Mouse (Mus musculus): ENCODE measurements around the gene Trim3. TPM values are rescaled to one million over a fixed set of nuclear protein-coding genes. Genes with fewer than 3 reads are reported as not detected.

Gene Trim3
- total and polyA plus RNA-seq, 3 experiments, result 2.2 to 4.7 (median 3.5) TPM

- DNase-seq (ENCODE audit: extremely low read depth), result no peak
- Histone ChIP-seq H3K4me3 (replicated peaks in 1 of 3; ENCODE audit: low read depth in 2 of 3, low read length in 2 of 3, poor library complexity in 1 of 3) (peak within 1 kb of the TSS; percentile 46 to 80 (median 59)), H3K27ac (ENCODE audit: insufficient read depth, low read depth) (no peak within 1 kb of the TSS), H3K4me2 (ENCODE audit: insufficient read depth, low read depth, poor library complexity, severe bottlenecking) (peak within 1 kb of the TSS; percentile 92), H3K27me3 (replicated peaks) (peaks cover 54% of the 10 kb centered on the region), H3K9me3 (replicated peaks; ENCODE audit: low read length) (peaks cover 7% of the 10 kb centered on the region), H3K79me2 (replicated peaks; ENCODE audit: control insufficient read depth, extremely low read depth, insufficient read depth, poor library complexity, severe bottlenecking) (no peaks in the 10 kb centered on the region), H3K36me3 (replicated peaks in 1 of 2; ENCODE audit: control insufficient read depth in 1 of 2, insufficient read depth in 1 of 2, low read length in 1 of 2) (no peaks in the 10 kb centered on the region), H3K4me1 (ENCODE audit: control insufficient read depth in 1 of 2, insufficient read depth in 2 of 2) (peaks cover 0 to 11% of the 10 kb centered on the region in 2 experiments; a peak in 2 of 4 replicates), H3K9ac (ENCODE audit: insufficient read depth, low read depth) (peak within 1 kb of the TSS; percentile 4; the same call in 1 of the 2 replicates)
- dilution Hi-C loops (cut with MboI; ENCODE audit: extremely low pct_ligation_motif_present, extremely low pct_unique_long_range_greater_than_20kb, low sequenced_read_pairs), result no loop called here
- in situ Hi-C loops (cut with MboI; ENCODE audit: low pct_ligation_motif_present, low pct_unique_long_range_greater_than_20kb, low sequenced_read_pairs), result no loop called here
- TF ChIP-seq CHD2 (IDR thresholded peaks at IDR 0.05; ENCODE audit: low read length), result 0 out of 2 replicates have a peak, but pooled peaks have one; percentile 26
- TF ChIP-seq ZMIZ1 (IDR thresholded peaks at IDR 0.05; ENCODE audit: low read depth, low read length), result no peak
- 0 out of 2 replicates have a peak, but pooled peaks have one; percentile 31 for TF ChIP-seq MAZ (IDR thresholded peaks at IDR 0.05; ENCODE audit: low read depth, low read length)
- TF ChIP-seq MAX (IDR thresholded peaks at IDR 0.05; ENCODE audit: low read length), result no peak
- no peak for TF ChIP-seq POLR2AphosphoS2 (IDR thresholded peaks at IDR 0.05; ENCODE audit: low read depth, low read length)
- no peak for TF ChIP-seq ZNF384 (IDR thresholded peaks at IDR 0.05; ENCODE audit: low read depth, low read length)
- TF ChIP-seq KAT2A (IDR thresholded peaks at IDR 0.05; ENCODE audit: insufficient replicate concordance, low read length), result no peak
- no peak for TF ChIP-seq RAD21 (IDR thresholded peaks at IDR 0.05; ENCODE audit: low read depth, low read length)
Observed at GRCm38 (mm10) chr7:105581094-105581703, 52.2 kb downstream of the Trim3 start, which contains the start of gene Apbb1. Apbb1 (minus strand) TSS chr7:105581653.

GRCm38 (mm10) chr7:105580627-105581089, 52.7 kb downstream of the Trim3 start:
- no peaks in the 10 kb centered on the region for H3K79me2 ChIP-seq (replicated peaks; ENCODE audit: control insufficient read depth, extremely low read depth, insufficient read depth, poor library complexity, severe bottlenecking)
- no peaks in the 10 kb centered on the region for H3K36me3 ChIP-seq (replicated peaks in 1 of 2; ENCODE audit: control insufficient read depth in 1 of 2, insufficient read depth in 1 of 2, low read length in 1 of 2)
- H3K9me3 ChIP-seq (replicated peaks; ENCODE audit: low read length), result peaks cover 7% of the 10 kb centered on the region
- H3K4me2 ChIP-seq (ENCODE audit: insufficient read depth, low read depth, poor library complexity, severe bottlenecking), result peak overlapping the region; percentile 92
- TF ChIP-seq BHLHE40 (IDR thresholded peaks at IDR 0.05; ENCODE audit: low read depth, low read length), result no peak
- no peak for TF ChIP-seq MXI1 (IDR thresholded peaks at IDR 0.05; ENCODE audit: low read depth, low read length)
- no peak for TF ChIP-seq MAFK (IDR thresholded peaks at IDR 0.05; ENCODE audit: insufficient replicate concordance, low read length)
- TF ChIP-seq IRF4 (IDR thresholded peaks at IDR 0.05; ENCODE audit: low read depth, low read length), result no peak
- no peak for TF ChIP-seq NELFE (IDR thresholded peaks at IDR 0.05; ENCODE audit: low read depth, low read length)
- TF ChIP-seq SIN3A (IDR thresholded peaks at IDR 0.05; ENCODE audit: low read length), result no peak
- no peak for TF ChIP-seq ZKSCAN1 (IDR thresholded peaks at IDR 0.05; ENCODE audit: borderline replicate concordance, low read depth, low read length)
- in situ Hi-C loops (cut with MboI; ENCODE audit: low pct_ligation_motif_present, low pct_unique_long_range_greater_than_20kb, low sequenced_read_pairs), result no loop called here
- H3K4me1 ChIP-seq (ENCODE audit: control insufficient read depth in 1 of 2, insufficient read depth in 2 of 2), result peaks cover 0 to 15% of the 10 kb centered on the region in 2 experiments; a peak in 2 of 4 replicates
- peaks cover 54% of the 10 kb centered on the region for H3K27me3 ChIP-seq (replicated peaks)
- peak overlapping the region; percentile 4; the same call in 1 of the 2 replicates for H3K9ac ChIP-seq (ENCODE audit: insufficient read depth, low read depth)
- no peak overlapping the region for H3K27ac ChIP-seq (ENCODE audit: insufficient read depth, low read depth)
- H3K4me3 ChIP-seq (replicated peaks in 1 of 3; ENCODE audit: low read depth in 2 of 3, low read length in 2 of 3, poor library complexity in 1 of 3), result peak overlapping the region; percentile 46 to 80 (median 59)
- dilution Hi-C loops (cut with MboI; ENCODE audit: extremely low pct_ligation_motif_present, extremely low pct_unique_long_range_greater_than_20kb, low sequenced_read_pairs), result no loop called here
- DNase-seq (ENCODE audit: extremely low read depth), result no peak
